Mouse (Mus musculus) activated CD4-positive, CD25-positive, alpha-beta regulatory T cell, adult 9 weeks (primary cell): Measurements from ENCODE around the gene Trim44. TPM values are rescaled to one million over a fixed set of nuclear protein-coding genes. Genes with fewer than 3 reads are reported as not detected.

ENCODE experiments used
- polyA plus RNA-seq: library from polyadenylated mRNA; unstranded; fragments of 100-300 nt; shearing (Covaris generic); gene quantifications from one replicate; pipeline ENCODE4 v1.2.1, GENCODE M21; 2017

Gene Trim44
- 5.9 TPM for polyA plus RNA-seq

DNA sequence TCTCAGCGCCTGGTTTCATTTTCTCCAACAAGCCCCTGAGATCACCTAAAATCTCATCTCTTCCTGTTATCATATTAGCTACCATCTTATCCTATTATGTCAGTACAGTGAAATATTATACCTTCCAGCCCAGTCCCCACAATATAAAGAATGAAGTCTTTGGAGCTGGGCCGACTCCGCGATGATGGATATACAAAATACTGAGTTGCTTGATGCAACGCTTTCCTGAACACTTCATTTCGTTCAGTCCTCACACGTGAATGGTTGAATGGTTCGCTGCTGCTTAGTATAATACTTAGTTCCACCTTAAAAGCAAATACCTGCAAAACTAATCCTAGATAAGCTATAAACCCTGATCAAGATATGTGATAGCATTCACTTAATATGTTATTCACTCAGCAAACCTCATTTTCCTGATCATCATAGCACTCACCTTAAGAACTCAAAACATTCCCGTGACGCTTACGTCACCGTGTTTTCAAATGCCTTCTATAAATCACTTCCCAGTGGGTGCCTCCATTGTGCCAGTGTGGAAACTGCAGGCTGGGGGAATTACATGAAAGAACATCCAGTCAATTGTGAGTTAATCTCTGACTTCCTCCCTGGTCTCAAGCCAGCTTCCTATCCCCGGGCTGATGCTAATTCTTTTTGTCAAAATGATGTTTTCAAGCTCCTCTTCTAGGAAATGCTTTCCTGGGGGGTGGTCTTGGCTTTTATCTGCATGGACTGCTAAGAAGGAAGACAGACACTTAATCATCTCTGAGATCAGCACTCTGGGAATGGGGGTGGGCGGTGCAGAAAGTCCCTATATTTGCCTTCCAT, at the start of gene Trim44:
Gene Trim44, minus strand, starts transcription at position 466 of the 822 bp plus-strand sequence.

DNA sequence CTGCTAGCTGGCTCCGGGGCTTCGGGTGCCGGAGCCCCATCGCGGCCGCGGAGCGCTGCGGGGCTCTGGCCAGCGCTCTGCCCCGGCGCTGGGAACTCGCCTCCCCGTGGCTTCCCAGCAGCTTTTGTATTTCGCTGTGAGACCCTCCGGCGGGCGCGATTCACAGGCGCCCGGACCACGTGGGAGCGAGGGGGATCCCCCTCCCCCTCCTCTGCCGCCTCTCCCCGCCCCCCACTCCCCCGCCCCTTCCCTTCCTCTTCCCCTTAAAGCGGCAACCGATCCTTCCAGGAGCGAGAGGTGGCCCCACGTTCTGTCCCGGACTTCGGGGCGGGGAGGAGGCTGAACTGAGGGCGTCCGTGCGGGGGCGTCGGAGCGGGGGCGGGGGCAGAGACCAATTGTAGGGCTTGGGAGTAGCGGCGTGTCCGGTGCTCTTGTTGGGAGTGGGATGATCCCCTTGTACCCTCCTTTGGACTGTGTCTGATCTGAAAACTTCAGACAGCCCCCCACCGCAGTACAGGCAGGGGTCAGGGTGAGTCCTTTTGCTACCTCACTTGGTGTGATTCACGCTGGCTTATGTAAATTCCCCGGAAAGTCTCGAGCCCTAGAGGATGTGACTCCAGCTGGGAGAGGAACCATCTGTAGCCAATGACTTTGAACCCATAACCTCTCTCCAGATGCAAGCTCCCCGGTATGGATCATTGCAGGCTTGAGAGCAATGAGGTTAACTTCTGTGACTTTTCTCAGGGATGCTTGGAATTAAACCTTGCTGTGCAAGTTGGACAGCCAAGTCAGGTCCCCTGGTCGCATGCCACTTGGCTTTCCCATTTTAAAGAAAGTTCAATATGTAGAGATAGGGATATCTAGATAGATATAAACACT, 44.3 kb upstream of the Trim44 start, which contains the start of gene Fjx1:
Gene Fjx1, minus strand, starts transcription at position 829 of the 879 bp plus-strand sequence.

Other genes with a start within 250 kb of the Trim44 start
- 0.79 TPM for gene Ldlrad3, start 221.4 kb downstream of the Trim44 start, polyA plus RNA-seq
- not detected for gene Fjx1, start 44.7 kb upstream of the Trim44 start, polyA plus RNA-seq
- gene Pamr1, start 142.2 kb upstream of the Trim44 start, polyA plus RNA-seq: not detected